In genomic region chr8:121906542-121907512, GRCm38 (mm10) we compare ENCODE assay signal across 9 mouse cellular contexts. TPM values are rescaled to one million over a fixed set of nuclear protein-coding genes. Genes with fewer than 3 reads are reported as not detected.
DNase-seq lines count a peak whose midpoint lies in the region; ATAC-seq and TF ChIP-seq lines count a peak whose summit lies in the region.
"Had no signal": no experiment of that assay in that cellular context is flagged by ENCODE, and none has a peak within 500 bp of the region (broad histone marks: within the 10 kb centered on the region; RNA-seq: fewer than 3 reads in every experiment).

No protein-coding gene starts in this region.

- peak; percentile 91 for DNase-seq in heart, adult 11 months
- DNase-seq in heart, postnatal 25 days (ENCODE audit: low spot score) = no peak
- peak; percentile 72 for DNase-seq in NIH3T3 (ENCODE audit: low read depth)
- DNase-seq in embryonic facial prominence, embryonic 11.5 days (ENCODE audit: low spot score) = peak; percentile 60
- DNase-seq in hindbrain, embryonic 11.5 days (ENCODE audit: low spot score) = peak; percentile 66
- DNase-seq in liver, adult 2 months (ENCODE audit: extremely low read depth, low read depth, low spot score) = no peak
- peak; percentile 68 for DNase-seq in telencephalon, adult 2 months (ENCODE audit: low read depth, low spot score)

- no peak for TF ChIP-seq POLR2A in liver, adult 2 months (IDR thresholded peaks at IDR 0.05; ENCODE audit: extremely low read depth, insufficient read depth, low read length)

- peak overlapping the region; percentile 67 for H3K4me3 ChIP-seq in embryonic facial prominence, embryonic 11.5 days (ENCODE audit: low read depth, low read length)
- peak overlapping the region; percentile 70 for H3K4me3 ChIP-seq in hindbrain, embryonic 11.5 days (ENCODE audit: low read depth, low read length)
- H3K4me3 ChIP-seq in liver, adult 2 months (ENCODE audit: insufficient read depth, low read depth, low read length) = peak overlapping the region; percentile 77
- peak overlapping the region; percentile 78 for H3K4me3 ChIP-seq in midbrain, embryonic 16.5 days (ENCODE audit: low read depth, low read length)

- H3K9ac ChIP-seq in embryonic facial prominence, embryonic 11.5 days (replicated peaks; ENCODE audit: low read length) = peak overlapping the region; percentile 71
- peak overlapping the region; percentile 67 for H3K9ac ChIP-seq in hindbrain, embryonic 11.5 days (ENCODE audit: low read depth, low read length)
- peak overlapping the region; percentile 76 for H3K9ac ChIP-seq in liver, adult 2 months (ENCODE audit: low read depth, low read length)
- peak overlapping the region; percentile 79 for H3K9ac ChIP-seq in midbrain, embryonic 16.5 days (ENCODE audit: low read depth, low read length)

- H3K27ac ChIP-seq in embryonic facial prominence, embryonic 11.5 days (replicated peaks; ENCODE audit: low read depth, low read length) = no peak overlapping the region
- no peak overlapping the region for H3K27ac ChIP-seq in hindbrain, embryonic 11.5 days (ENCODE audit: low read depth, low read length)
- no peak overlapping the region for H3K27ac ChIP-seq in liver, adult 2 months (replicated peaks; ENCODE audit: insufficient read depth, low read depth, low read length)
- peak overlapping the region; percentile 40 for H3K27ac ChIP-seq in midbrain, embryonic 16.5 days (ENCODE audit: low read length)

- no peaks in the 10 kb centered on the region; the same call in 1 of the 2 replicates for H3K27me3 ChIP-seq in embryonic facial prominence, embryonic 11.5 days (ENCODE audit: control insufficient read depth, insufficient read depth, low read length)
- H3K27me3 ChIP-seq in hindbrain, embryonic 11.5 days (ENCODE audit: control insufficient read depth, insufficient read depth, low read length) = peaks cover 2% of the 10 kb centered on the region; the same call in 1 of the 2 replicates
- H3K27me3 ChIP-seq in liver, adult 2 months (ENCODE audit: control insufficient read depth, insufficient read depth, low read length) = no peaks in the 10 kb centered on the region
- H3K27me3 ChIP-seq in midbrain, embryonic 16.5 days (ENCODE audit: control insufficient read depth, insufficient read depth, low read depth, low read length) = peaks cover 2% of the 10 kb centered on the region; the same call in 1 of the 2 replicates

- no peaks in the 10 kb centered on the region for H3K36me3 ChIP-seq in embryonic facial prominence, embryonic 11.5 days (replicated peaks; ENCODE audit: control insufficient read depth, insufficient read depth, low read depth, low read length)
- no peaks in the 10 kb centered on the region for H3K36me3 ChIP-seq in hindbrain, embryonic 11.5 days (ENCODE audit: control insufficient read depth, insufficient read depth, low read length)
- H3K36me3 ChIP-seq in liver, adult 2 months (ENCODE audit: control insufficient read depth, insufficient read depth, low read length) = no peaks in the 10 kb centered on the region
- no peaks in the 10 kb centered on the region for H3K36me3 ChIP-seq in midbrain, embryonic 16.5 days (ENCODE audit: control insufficient read depth, insufficient read depth, low read length)

- H3K4me2 ChIP-seq in embryonic facial prominence, embryonic 11.5 days (ENCODE audit: low read depth, low read length) = peak overlapping the region; percentile 97
- peak overlapping the region; percentile 98 for H3K4me2 ChIP-seq in hindbrain, embryonic 11.5 days (replicated peaks; ENCODE audit: low read depth, low read length)
- peak overlapping the region; percentile 76 for H3K4me2 ChIP-seq in midbrain, embryonic 16.5 days (ENCODE audit: low read length)

- intact Hi-C loops in heart, postnatal 25 days (cut with DNase I) = no loop called here

- H3K79me2 ChIP-seq in liver, adult 2 months (ENCODE audit: control insufficient read depth, insufficient read depth, low read length) = no peaks in the 10 kb centered on the region; the same call in 1 of the 2 replicates

- H3K9me3 ChIP-seq in embryonic facial prominence, embryonic 11.5 days (replicated peaks; ENCODE audit: control insufficient read depth, low read length) = no peaks in the 10 kb centered on the region; the same call in 1 of the 2 replicates
- H3K9me3 ChIP-seq in hindbrain, embryonic 11.5 days (ENCODE audit: control insufficient read depth, low read length) = no peaks in the 10 kb centered on the region
- H3K9me3 ChIP-seq in midbrain, embryonic 16.5 days (replicated peaks; ENCODE audit: control insufficient read depth, low read length, poor library complexity, severe bottlenecking) = no peaks in the 10 kb centered on the region

- H3K4me1 ChIP-seq in embryonic facial prominence, embryonic 11.5 days (ENCODE audit: control insufficient read depth, insufficient read depth, low read length) = peaks cover 5% of the 10 kb centered on the region
- H3K4me1 ChIP-seq in hindbrain, embryonic 11.5 days (replicated peaks; ENCODE audit: control insufficient read depth, insufficient read depth, low read length) = peaks cover 6% of the 10 kb centered on the region; the same call in 1 of the 2 replicates
- H3K4me1 ChIP-seq in liver, adult 2 months (ENCODE audit: control insufficient read depth, insufficient read depth, low read length) = peaks cover 2% of the 10 kb centered on the region
- peaks cover 20% of the 10 kb centered on the region for H3K4me1 ChIP-seq in midbrain, embryonic 16.5 days (ENCODE audit: control insufficient read depth, insufficient read depth, low read length)

- ATAC-seq in embryonic facial prominence, embryonic 11.5 days (replicated peaks; ENCODE audit: insufficient number of reproducible peaks, low FRiP score, low TSS enrichment, low read depth) = peak; percentile 66; the same call in 1 of the 2 replicates
- peak; percentile 74 for ATAC-seq in hindbrain, embryonic 11.5 days (ENCODE audit: low FRiP score)
- ATAC-seq in midbrain, embryonic 16.5 days = peak; percentile 73

- WGBS in embryonic facial prominence, embryonic 11.5 days = under 1% methylated on average over 72 of the region's 72 CpGs
- WGBS in hindbrain, embryonic 11.5 days = under 1% methylated on average over 64 of the region's 72 CpGs
- 2% methylated on average over 63 of the region's 72 CpGs for WGBS in liver, adult 2 months
- under 1% methylated on average over 58 of the region's 72 CpGs for WGBS in midbrain, embryonic 16.5 days

- no peak for TF ChIP-seq CTCF in liver, adult 2 months (IDR thresholded peaks at IDR 0.05; ENCODE audit: low read depth, low read length)

RNA-seq across cellular contexts. Expression of gene Slc7a5, which starts 0.7 kb away (rescaled TPM):
- total RNA-seq in heart, postnatal 25 days (2021) = 1 to 10 TPM; 3.2 to 4.9 TPM
- polyA plus RNA-seq in embryonic facial prominence, embryonic 11.5 days (2014; fragmentation: Nextera tagmentation; extraction: Ambion mirVana) = 17.7 and 19.7 TPM in 2 replicates
- polyA plus RNA-seq in hindbrain, embryonic 11.5 days (2014; fragmentation: Nextera tagmentation; extraction: Ambion mirVana) = 23.3 and 29.9 TPM in 2 replicates
- 1.1 and 1.9 TPM in 2 replicates for total RNA-seq in liver, adult 2 months (2014; rRNA removed)
- polyA plus RNA-seq in liver, adult 2 months (2012; rRNA removed) = 2.3 and 4.5 TPM in 2 replicates
- 48.9 and 50.8 TPM in 2 replicates for polyA plus RNA-seq in midbrain, embryonic 16.5 days (2015; fragmentation: Nextera tagmentation; extraction: Ambion mirVana)

RNA-seq across cellular contexts. Expression of gene Car5a, which starts 37.9 kb away (rescaled TPM):
- total RNA-seq in heart, postnatal 25 days (2021) = not detected
- not detected in 2 replicates for polyA plus RNA-seq in embryonic facial prominence, embryonic 11.5 days (2014; fragmentation: Nextera tagmentation; extraction: Ambion mirVana)
- polyA plus RNA-seq in hindbrain, embryonic 11.5 days (2014; fragmentation: Nextera tagmentation; extraction: Ambion mirVana) = 0.15 TPM in 1 of 2 replicates, not detected in the other
- 90.5 and 92.0 TPM in 2 replicates for total RNA-seq in liver, adult 2 months (2014; rRNA removed)
- polyA plus RNA-seq in liver, adult 2 months (2012; rRNA removed) = 203 and 352 TPM in 2 replicates
- 0.55 and 0.60 TPM in 2 replicates for polyA plus RNA-seq in midbrain, embryonic 16.5 days (2015; fragmentation: Nextera tagmentation; extraction: Ambion mirVana)
- total RNA-seq: adrenal gland, adult 18-20 months had no signal

RNA-seq across cellular contexts. Expression of gene Banp, which starts 42.7 kb away (rescaled TPM):
- 10 to 100 TPM; 15.0 to 26.5 TPM for total RNA-seq in heart, postnatal 25 days (2021)
- 50.5 and 56.2 TPM in 2 replicates for polyA plus RNA-seq in embryonic facial prominence, embryonic 11.5 days (2014; fragmentation: Nextera tagmentation; extraction: Ambion mirVana)
- 50.8 and 51.8 TPM in 2 replicates for polyA plus RNA-seq in hindbrain, embryonic 11.5 days (2014; fragmentation: Nextera tagmentation; extraction: Ambion mirVana)
- 9.8 and 19.7 TPM in 2 replicates for total RNA-seq in liver, adult 2 months (2014; rRNA removed)
- polyA plus RNA-seq in liver, adult 2 months (2012; rRNA removed) = 24.5 and 38.2 TPM in 2 replicates
- 54.7 and 55.7 TPM in 2 replicates for polyA plus RNA-seq in midbrain, embryonic 16.5 days (2015; fragmentation: Nextera tagmentation; extraction: Ambion mirVana)

Comparison
In these comparisons a context has a peak if more than half of its experiments do, and no peak if none do; other contexts are left out.
1. DNase-seq: peak in heart, adult 11 months (single experiment), NIH3T3 (single experiment), embryonic facial prominence, embryonic 11.5 days (single experiment), hindbrain, embryonic 11.5 days (single experiment) and telencephalon, adult 2 months (single experiment); none in heart, postnatal 25 days (single experiment) and liver, adult 2 months (single experiment).
2. RNA of gene Car5a, which starts 37.9 kb away (polyA plus RNA-seq): 203 to 352 TPM in liver, adult 2 months; 0.55 to 0.60 TPM in midbrain, embryonic 16.5 days, 0.15 TPM in hindbrain, embryonic 11.5 days and not detected in embryonic facial prominence, embryonic 11.5 days; every median in the first group is over 100 times any median in the second.
3. Peak in every context shown above with its lines, with median percentiles within 50 percentile points of each other: ATAC-seq, H3K4me2 ChIP-seq, H3K4me3 ChIP-seq and H3K9ac ChIP-seq.